Mouse (Mus musculus): ENCODE measurements around the gene Axl.

DNA sequence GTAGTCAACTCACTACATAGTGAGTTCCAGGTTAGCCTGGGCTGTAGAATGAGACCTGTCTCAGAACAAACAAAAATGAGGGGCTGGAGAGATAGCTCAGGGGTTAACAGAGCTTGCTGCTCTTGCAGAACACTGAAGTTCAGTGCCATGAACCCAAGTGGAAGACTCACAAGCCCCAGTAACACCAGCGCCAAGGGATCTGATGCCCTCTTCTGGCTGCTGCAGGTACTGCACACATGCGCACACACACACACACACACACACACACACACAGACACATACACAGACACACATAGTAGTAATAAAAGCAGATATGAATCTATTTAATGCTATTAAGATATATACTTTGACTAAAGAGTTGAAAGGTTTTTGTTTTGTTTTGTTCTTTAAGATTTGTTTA lies 10.0 kb upstream of the Axl start:
- TF ChIP-seq POLR2A (IDR thresholded peaks at IDR 0.05; ENCODE audit: extremely low read depth, insufficient read depth, low read length), result no peak
- TF ChIP-seq CTCF (IDR thresholded peaks at IDR 0.05; ENCODE audit: extremely low read depth, insufficient read depth, low read length), result no peak
